Mouse (Mus musculus) lung, postnatal 0 days (tissue): ENCODE data around the gene Meox1. TPM values are rescaled to one million over a fixed set of nuclear protein-coding genes. Genes with fewer than 3 reads are reported as not detected.

Source experiments
- ATAC-seq: fragments of 200-750 bp; cut with Nextera tagmentation; 2 replicates; pipeline ENCODE4 v1.8.0; 2017; ENCODE audit warnings: moderate library complexity
- DNase-seq: peaks from one replicate; pipeline ENCODE4 v3.0.0-alpha.2; 2016; ENCODE audit warnings: low spot score
- H3K27ac ChIP-seq: fragments of 300-500 bp; sonication (generic); 2 replicates; pipeline ENCODE4 v1.5.1; 2014; ENCODE audit warnings: antibody characterized with exemption, mild to moderate bottlenecking, low read length, mixed read lengths
- H3K27me3 ChIP-seq: fragments of 300-500 bp; sonication (generic); replicated peaks from 2 replicates; pipeline ENCODE4 v1.6.1; 2014; ENCODE audit warnings: low read length, mixed read lengths; ENCODE audit not compliant: insufficient read depth
- H3K36me3 ChIP-seq: fragments of 300-500 bp; sonication (generic); 2 replicates; pipeline ENCODE4 v1.6.1; 2014; ENCODE audit warnings: low read length, mixed read lengths; ENCODE audit not compliant: insufficient read depth
- H3K4me1 ChIP-seq: fragments of 300-500 bp; sonication (generic); 2 replicates; pipeline ENCODE4 v1.6.1; 2014; ENCODE audit warnings: antibody characterized with exemption, low read depth, low read length, mixed read lengths; ENCODE audit not compliant: insufficient read depth
- H3K4me2 ChIP-seq: fragments of 300-500 bp; sonication (generic); replicated peaks from 2 replicates; pipeline ENCODE4 v1.6.1; 2014; ENCODE audit warnings: low read depth, mild to moderate bottlenecking, low read length, moderate library complexity, mixed read lengths
- H3K4me3 ChIP-seq: fragments of 300-500 bp; sonication (generic); 2 replicates; pipeline ENCODE4 v1.5.1; 2014; ENCODE audit warnings: low read depth, low read length
- H3K9ac ChIP-seq: fragments of 300-500 bp; sonication (generic); replicated peaks from 2 replicates; pipeline ENCODE4 v1.6.1; 2014; ENCODE audit warnings: low read depth, mild to moderate bottlenecking
- H3K9me3 ChIP-seq: fragments of 300-500 bp; sonication (generic); 2 replicates; pipeline ENCODE4 v1.6.1; 2016; ENCODE audit warnings: low read length, mixed read lengths
- CTCF ChIP-seq: IDR thresholded peaks from 2 replicates; pipeline ENCODE4 v1.5.1; 2016; ENCODE audit warnings: antibody characterized with exemption, mild to moderate bottlenecking
- EP300 ChIP-seq: IDR thresholded peaks from 2 replicates; pipeline ENCODE4 v1.6.1; 2016; ENCODE audit warnings: antibody characterized with exemption, mild to moderate bottlenecking, control low read depth
- WGBS: fragments of 180-500 bp; shearing (Covaris S2); extraction: QIAGEN DNeasy Blood & Tissue Kit; methylation state at CpG from one replicate; pipeline ENCODE4 v1.1.7; 2014; 5-methylcytosine and 5-hydroxymethylcytosine counted together
- polyA plus RNA-seq: library from polyadenylated mRNA; unstranded; fragments of >200 nt; fragmentation: Nextera tagmentation; extraction: Ambion mirVana; gene quantifications from 2 replicates; pipeline ENCODE4 v1.2.1, GENCODE M21; 2015

Gene Meox1
- polyA plus RNA-seq, 1 experiment from 2014 or later, result 8.1 TPM

DNA sequence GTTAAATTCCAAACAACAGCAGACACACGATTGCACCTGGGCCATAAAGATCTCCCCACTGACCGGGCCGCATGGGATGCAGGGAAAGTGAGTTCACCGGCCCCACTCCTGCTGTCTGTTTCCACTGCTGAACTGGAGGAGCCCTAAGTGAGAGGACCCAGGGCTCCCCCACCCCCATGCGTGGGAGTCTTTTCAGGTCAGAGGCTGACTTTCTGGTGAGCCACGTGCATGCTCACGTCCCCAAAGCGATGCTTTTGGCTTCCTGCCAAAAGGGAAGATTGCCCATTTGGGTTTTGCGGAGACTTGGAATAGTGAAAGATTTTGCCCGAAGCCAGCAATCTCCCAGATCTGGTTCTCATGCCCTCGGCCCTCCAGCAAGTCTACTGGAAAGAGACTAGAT is 2.7 kb downstream of the Meox1 start:
- Histone ChIP-seq H3K9ac (no peak overlapping the region), H3K36me3 (no peaks in the 10 kb centered on the region), H3K27ac (no peak overlapping the region), H3K27me3 (no peaks in the 10 kb centered on the region), H3K4me3 (no peak overlapping the region), H3K4me2 (no peak overlapping the region), H3K4me1 (peaks cover 5% of the 10 kb centered on the region; the same call in 1 of the 2 replicates), H3K9me3 (no peaks in the 10 kb centered on the region)
- no peak for TF ChIP-seq CTCF
- no peak for DNase-seq
- no peak for ATAC-seq
- 10% methylated on average over 11 of the region's 11 CpGs for WGBS

DNA sequence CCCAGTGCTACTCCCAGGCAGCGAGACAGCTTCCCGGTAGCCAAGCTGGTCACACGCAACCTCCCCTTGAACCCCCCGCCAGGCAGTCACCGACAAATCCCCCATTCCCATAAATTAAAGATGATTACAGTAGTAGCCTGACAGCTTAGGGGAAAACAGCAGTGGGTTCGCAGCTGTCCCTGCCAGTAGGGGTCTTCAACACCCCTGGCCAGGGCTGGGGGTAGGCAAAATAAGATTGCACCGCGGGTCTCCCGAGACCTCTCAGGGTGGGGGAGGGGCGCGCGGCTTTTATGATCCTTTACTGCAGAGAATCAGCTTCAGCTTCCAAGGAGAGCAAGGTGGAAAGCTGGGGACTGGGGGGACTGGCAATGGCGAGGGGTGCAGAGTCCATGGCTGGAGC is 4.4 kb downstream of the Meox1 start:
- Histone ChIP-seq H3K27me3 (no peaks in the 10 kb centered on the region), H3K4me3 (no peak overlapping the region), H3K9me3 (no peaks in the 10 kb centered on the region), H3K27ac (no peak overlapping the region), H3K4me2 (peak overlapping the region; percentile 17; the same call in 1 of the 2 replicates), H3K36me3 (no peaks in the 10 kb centered on the region), H3K4me1 (peaks cover 15% of the 10 kb centered on the region; the same call in 1 of the 2 replicates), H3K9ac (no peak overlapping the region)
- no peak for TF ChIP-seq CTCF
- TF ChIP-seq EP300, result no peak
- WGBS, result 10% methylated on average over 13 of the region's 13 CpGs
- no peak for ATAC-seq
- no peak for DNase-seq

DNA sequence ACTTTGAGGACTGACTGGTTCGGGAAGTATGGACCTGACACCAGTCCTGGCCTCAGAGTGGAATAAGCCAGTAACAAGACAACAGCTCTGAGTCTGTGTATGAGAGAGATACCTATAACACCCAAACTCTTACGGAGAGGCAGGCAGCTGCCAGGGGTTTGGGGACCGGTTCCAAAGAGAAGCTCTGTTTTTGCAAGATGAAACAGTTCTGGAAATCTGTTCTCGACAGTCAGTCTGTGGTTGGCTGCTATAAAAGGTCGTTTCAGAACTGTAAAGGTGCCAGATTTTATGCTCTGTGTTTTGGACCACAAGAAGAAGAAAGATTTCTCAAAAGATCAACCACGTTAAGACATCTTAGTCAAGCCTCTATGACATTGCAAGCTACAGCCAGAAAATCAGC is 5.4 kb downstream of the Meox1 start:
- no peak overlapping the region for H3K9ac ChIP-seq
- no peaks in the 10 kb centered on the region for H3K9me3 ChIP-seq
- no peaks in the 10 kb centered on the region for H3K27me3 ChIP-seq
- no peak overlapping the region for H3K27ac ChIP-seq
- peaks cover 15% of the 10 kb centered on the region; the same call in 1 of the 2 replicates for H3K4me1 ChIP-seq
- TF ChIP-seq CTCF (no peak), EP300 (no peak)
- H3K4me3 ChIP-seq, result no peak overlapping the region
- ATAC-seq, result no peak
- no peaks in the 10 kb centered on the region for H3K36me3 ChIP-seq
- 45% methylated on average over 6 of the region's 6 CpGs for WGBS
- no peak for DNase-seq
- no peak overlapping the region for H3K4me2 ChIP-seq

DNA sequence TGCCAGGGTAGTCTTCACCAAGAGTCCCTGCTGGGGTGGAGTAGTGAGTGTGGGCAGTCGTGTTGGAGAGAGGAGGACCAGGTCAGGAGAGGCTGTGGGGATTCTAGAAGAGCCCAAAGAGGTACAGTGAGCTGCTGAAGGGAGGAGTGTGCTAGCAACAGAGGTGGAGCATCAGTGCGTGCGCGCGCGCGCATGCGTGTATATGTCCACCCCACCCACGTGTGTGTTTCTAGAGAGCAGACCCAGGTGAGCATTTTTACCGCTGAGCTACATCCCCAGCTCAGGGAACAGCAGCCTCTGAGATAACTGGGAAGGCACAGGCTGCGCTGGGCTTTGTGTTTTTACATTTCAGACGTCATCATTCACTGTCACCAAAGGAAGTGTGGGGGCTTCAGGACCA is 7.7 kb downstream of the Meox1 start:
- Histone ChIP-seq H3K9ac (no peak overlapping the region), H3K4me3 (no peak overlapping the region), H3K4me1 (peaks cover 23% of the 10 kb centered on the region; the same call in 1 of the 2 replicates), H3K9me3 (no peaks in the 10 kb centered on the region), H3K27ac (peak overlapping the region; percentile 75), H3K27me3 (no peaks in the 10 kb centered on the region), H3K4me2 (no peak overlapping the region), H3K36me3 (no peaks in the 10 kb centered on the region)
- 64% methylated on average over 12 of the region's 12 CpGs for WGBS
- ATAC-seq, result peak; percentile 21
- DNase-seq, result peak; percentile 38
- TF ChIP-seq CTCF (no peak), EP300 (no peak)

DNA sequence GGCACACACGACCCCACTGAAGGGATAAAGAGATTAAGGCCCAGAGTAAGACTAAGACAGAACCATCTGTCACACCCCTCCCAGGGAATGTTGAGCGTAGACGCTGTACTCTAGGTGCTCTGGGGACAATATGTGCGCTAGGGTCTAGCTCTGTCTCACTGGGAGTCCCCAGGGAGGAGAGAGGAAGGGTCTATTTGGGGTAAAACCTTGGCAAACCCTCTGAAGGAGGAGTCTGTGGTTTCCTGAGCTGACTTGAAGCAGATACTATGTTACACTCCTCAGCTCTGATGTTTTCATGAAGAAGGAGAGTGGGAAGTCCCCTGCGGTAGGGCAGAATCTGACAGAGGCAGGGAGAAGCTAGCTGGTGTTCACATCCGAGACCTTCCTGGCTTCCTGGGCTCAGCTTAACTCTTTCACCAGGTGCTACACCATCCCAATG is 8.3 kb downstream of the Meox1 start:
- peaks cover 26% of the 10 kb centered on the region; the same call in 1 of the 2 replicates for H3K4me1 ChIP-seq
- no peaks in the 10 kb centered on the region for H3K9me3 ChIP-seq
- ATAC-seq, result peak; percentile 30
- no peak for TF ChIP-seq CTCF
- no peak for TF ChIP-seq EP300
- H3K4me3 ChIP-seq, result no peak overlapping the region
- 34% methylated on average over 6 of the region's 6 CpGs for WGBS
- no peaks in the 10 kb centered on the region for H3K36me3 ChIP-seq
- no peaks in the 10 kb centered on the region for H3K27me3 ChIP-seq
- no peak for DNase-seq
- H3K9ac ChIP-seq, result no peak overlapping the region
- peak overlapping the region; percentile 75 for H3K27ac ChIP-seq
- no peak overlapping the region for H3K4me2 ChIP-seq

DNA sequence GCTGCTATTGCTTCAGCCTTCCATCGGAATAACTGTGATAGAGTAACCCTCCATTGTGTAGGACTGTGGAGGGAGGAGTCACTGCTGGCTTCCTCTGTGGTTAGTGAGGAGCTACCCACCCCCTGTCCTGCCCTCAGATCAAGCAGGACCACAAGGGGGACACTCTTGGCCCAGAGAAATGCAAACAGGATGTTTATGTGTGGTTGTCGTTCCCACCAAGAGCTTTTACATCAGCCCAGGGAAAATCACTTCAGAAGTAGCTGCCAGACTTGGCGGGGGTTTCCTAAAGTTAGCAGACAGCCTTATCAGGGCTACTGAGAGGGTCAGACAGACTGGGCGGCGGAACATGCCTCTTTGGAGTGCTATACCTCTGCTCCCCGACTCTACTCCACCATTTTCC is 8.9 kb downstream of the Meox1 start:
- DNase-seq, result peak; percentile 87
- H3K27ac ChIP-seq, result peak overlapping the region; percentile 75
- TF ChIP-seq EP300 (peak; percentile 88), CTCF (peak; percentile 70)
- H3K4me2 ChIP-seq, result no peak overlapping the region
- 4% methylated on average over 6 of the region's 6 CpGs for WGBS
- ATAC-seq, result peak; percentile 85
- peaks cover 33% of the 10 kb centered on the region; the same call in 1 of the 2 replicates for H3K4me1 ChIP-seq
- no peaks in the 10 kb centered on the region for H3K9me3 ChIP-seq
- H3K9ac ChIP-seq, result no peak overlapping the region
- no peak overlapping the region for H3K4me3 ChIP-seq
- H3K36me3 ChIP-seq, result no peaks in the 10 kb centered on the region
- H3K27me3 ChIP-seq, result no peaks in the 10 kb centered on the region

DNA sequence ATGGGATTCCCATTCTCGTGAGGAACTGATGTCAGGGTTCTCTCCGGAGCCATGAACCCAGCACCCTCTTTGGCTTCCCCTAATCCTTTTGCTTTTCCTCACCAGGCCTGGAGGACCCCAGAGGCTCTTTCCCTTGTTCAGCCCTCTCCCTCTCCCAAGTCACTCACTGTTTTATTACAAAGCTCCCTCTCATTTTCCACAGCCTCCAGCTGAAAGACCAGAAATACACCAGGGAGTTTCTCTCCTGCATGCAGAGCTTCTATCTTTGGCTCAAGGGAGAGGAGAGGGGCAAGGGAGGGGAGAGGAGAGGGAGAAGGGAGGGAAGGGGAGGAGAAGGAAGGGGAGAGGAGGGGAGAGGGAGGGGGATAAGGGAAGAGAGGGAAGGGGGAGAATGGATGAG is 10.3 kb downstream of the Meox1 start:
- no peak for ATAC-seq
- Histone ChIP-seq H3K9ac (no peak overlapping the region), H3K36me3 (no peaks in the 10 kb centered on the region), H3K27ac (no peak overlapping the region), H3K4me3 (no peak overlapping the region), H3K27me3 (no peaks in the 10 kb centered on the region), H3K4me1 (peaks cover 41% of the 10 kb centered on the region), H3K9me3 (no peaks in the 10 kb centered on the region), H3K4me2 (no peak overlapping the region)
- TF ChIP-seq CTCF (no peak), EP300 (no peak)
- WGBS, result 74% methylated on average over 2 of the region's 2 CpGs
- DNase-seq, result no peak
